Mouse (Mus musculus) heart, adult 2 months (tissue): Measurements from ENCODE around the gene Prdm4. TPM values are rescaled to one million over a fixed set of nuclear protein-coding genes. Genes with fewer than 3 reads are reported as not detected.

ENCODE experiments used
- DNase-seq, 2 experiments: peaks; one replicate each; pipeline ENCODE4 v3.0.0; 2021
- H3K27ac ChIP-seq: fragments of 200-600 bp; 2 replicates; pipeline ENCODE4 v1.8.1; 2022
- H3K27me3 ChIP-seq: fragments of 200-500 bp; 2 replicates; pipeline ENCODE4 v1.6.1; 2012; ENCODE audit warnings: mild to moderate bottlenecking, low read length, inconsistent platforms, mixed read lengths; ENCODE audit not compliant: control insufficient read depth, insufficient read depth
- H3K36me3 ChIP-seq: fragments of 200-500 bp; 2 replicates; pipeline ENCODE4 v1.6.1; 2012; ENCODE audit warnings: low read length, inconsistent platforms; ENCODE audit not compliant: control insufficient read depth, insufficient read depth
- H3K4me1 ChIP-seq: fragments of 200-500 bp; 2 replicates; pipeline ENCODE4 v1.6.1; 2011; ENCODE audit warnings: low read length; ENCODE audit not compliant: control insufficient read depth, insufficient read depth
- H3K4me3 ChIP-seq: fragments of 200-600 bp; 2 replicates; pipeline ENCODE4 v1.8.1; 2022
- H3K79me2 ChIP-seq: fragments of 200-500 bp; replicated peaks from 2 replicates; pipeline ENCODE4 v1.6.1; 2012; ENCODE audit warnings: mild to moderate bottlenecking, inconsistent platforms, low read length, moderate library complexity, mixed read lengths; ENCODE audit not compliant: control insufficient read depth, insufficient read depth
- H3K9ac ChIP-seq: fragments of 200-500 bp; 2 replicates; pipeline ENCODE4 v1.6.1; 2012; ENCODE audit warnings: low read depth, mild to moderate bottlenecking, control low read depth, inconsistent platforms, low read length, mixed read lengths
- CTCF ChIP-seq: fragments of 200-600 bp; IDR thresholded peaks from 2 replicates; pipeline ENCODE4 v1.8.1; 2022; ENCODE audit warnings: antibody characterized with exemption, mild to moderate bottlenecking, moderate library complexity
- EP300 ChIP-seq: fragments of 200-500 bp; IDR thresholded peaks from 2 replicates; pipeline ENCODE4 v1.6.1; 2011; ENCODE audit warnings: low read depth, low read length, control low read depth; ENCODE audit not compliant: insufficient read depth
- POLR2A ChIP-seq: fragments of 200-500 bp; IDR thresholded peaks from 2 replicates; pipeline ENCODE4 v1.6.1; 2011; ENCODE audit warnings: mild to moderate bottlenecking, low read depth, low read length, control low read depth; ENCODE audit not compliant: insufficient read depth
- WGBS: fragments of 180-500 bp; shearing (Covaris S2); methylation state at CpG from one replicate; pipeline ENCODE4 v1.1.7; 2018; 5-methylcytosine and 5-hydroxymethylcytosine counted together
- intact Hi-C: fragments of 180-260 bp; cut with DNase I; formaldehyde crosslinking; loops from one replicate; pipeline ENCODE4 v1.15.1; 2025
- polyA plus RNA-seq: library from polyadenylated mRNA; depleted of rRNA; stranded (reverse); fragments of >200 nt; gene quantifications from 2 replicates; pipeline ENCODE4 v1.2.3, GENCODE M21; 2012; rRNA removed
- total RNA-seq, 2 experiments: library from RNA; stranded (reverse); gene quantifications; 2 replicates each; pipeline ENCODE4 v1.2.3; 2021

Prdm4 gene
- total and polyA plus RNA-seq, 3 experiments, result 10.6 to 12.7 (median 11.6) TPM

GRCm38 (mm10) chr10:85846105-85846862 is 70.7 kb downstream of the Prdm4 start:
- intact Hi-C loops, result no loop called here
- Histone ChIP-seq H3K27me3 (no peaks in the 10 kb centered on the region), H3K79me2 (no peaks in the 10 kb centered on the region), H3K4me1 (no peaks in the 10 kb centered on the region), H3K27ac (no peak overlapping the region), H3K9ac (no peak overlapping the region), H3K4me3 (no peak overlapping the region), H3K36me3 (no peaks in the 10 kb centered on the region)
- DNase-seq, result no peak
- 59% methylated on average over 4 of the region's 4 CpGs for WGBS
- TF ChIP-seq EP300 (no peak), CTCF (no peak), POLR2A (no peak)

Other genes with a start within 250 kb of the Prdm4 start
- 10 to 100 TPM; 12.6 to 14.0 TPM for gene Pwp1, start 87.6 kb downstream of the Prdm4 start, total RNA-seq
- 7.0 and 12.9 TPM in 2 replicates for gene Pwp1, start 87.6 kb downstream of the Prdm4 start, polyA plus RNA-seq
- gene Ascl4, start 10.5 kb upstream of the Prdm4 start, total RNA-seq, result not detected
- gene Ascl4, start 10.5 kb upstream of the Prdm4 start, polyA plus RNA-seq, result not detected in 2 replicates
- 10 to 100 TPM; 70.0 to 76.7 TPM for gene Rtcb, start 40.7 kb upstream of the Prdm4 start, total RNA-seq
- gene Rtcb, start 40.7 kb upstream of the Prdm4 start, polyA plus RNA-seq, result 38.8 and 69.8 TPM in 2 replicates
- not detected for gene Bpifc, start 94.8 kb upstream of the Prdm4 start, total RNA-seq
- gene Bpifc, start 94.8 kb upstream of the Prdm4 start, polyA plus RNA-seq, result not detected in 2 replicates
- gene Fbxo7, start 104.8 kb upstream of the Prdm4 start, total RNA-seq, result 10 to 100 TPM; 13.2 to 16.2 TPM
- 16.7 and 20.2 TPM in 2 replicates for gene Fbxo7, start 104.8 kb upstream of the Prdm4 start, polyA plus RNA-seq